Mouse (Mus musculus): ENCODE measurements around the gene Dusp6.
"Not testable (repeated sequence)": the region's sequence is repeated elsewhere in the genome, so short reads cannot be mapped to it uniquely, and the experiment has no call there.

Dusp6 gene

DNA sequence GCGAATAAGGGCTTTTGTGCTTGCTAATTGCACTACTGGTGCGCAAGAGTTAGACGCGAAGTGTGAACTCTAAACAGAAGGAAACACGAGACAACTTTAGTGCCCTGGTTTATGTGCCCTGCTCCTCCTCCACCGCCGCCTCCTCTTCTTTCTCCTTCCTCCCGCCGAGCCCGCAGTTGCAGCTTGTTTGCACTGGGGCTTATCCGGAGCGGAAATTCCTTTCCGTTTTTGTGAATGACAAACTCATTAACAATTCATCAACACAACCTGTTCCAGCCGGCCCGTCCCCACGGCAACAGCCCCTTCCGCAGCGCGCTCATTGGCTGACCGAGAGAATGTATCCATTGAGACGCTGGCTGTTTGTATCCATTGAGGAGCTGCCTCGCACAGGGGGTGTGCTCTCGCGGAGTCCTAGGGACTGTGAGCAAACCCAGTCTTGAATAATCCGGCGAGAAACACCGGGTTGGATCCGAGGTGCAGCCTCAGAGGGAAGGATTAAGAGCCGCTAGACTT is at the start of gene Dusp6:
Dusp6 (plus strand) TSS at position 365 of the 513 bp plus-strand sequence.
- peak; percentile 88 to 89 for DNase-seq (ENCODE audit: low spot score in 2 of 2)

DNA sequence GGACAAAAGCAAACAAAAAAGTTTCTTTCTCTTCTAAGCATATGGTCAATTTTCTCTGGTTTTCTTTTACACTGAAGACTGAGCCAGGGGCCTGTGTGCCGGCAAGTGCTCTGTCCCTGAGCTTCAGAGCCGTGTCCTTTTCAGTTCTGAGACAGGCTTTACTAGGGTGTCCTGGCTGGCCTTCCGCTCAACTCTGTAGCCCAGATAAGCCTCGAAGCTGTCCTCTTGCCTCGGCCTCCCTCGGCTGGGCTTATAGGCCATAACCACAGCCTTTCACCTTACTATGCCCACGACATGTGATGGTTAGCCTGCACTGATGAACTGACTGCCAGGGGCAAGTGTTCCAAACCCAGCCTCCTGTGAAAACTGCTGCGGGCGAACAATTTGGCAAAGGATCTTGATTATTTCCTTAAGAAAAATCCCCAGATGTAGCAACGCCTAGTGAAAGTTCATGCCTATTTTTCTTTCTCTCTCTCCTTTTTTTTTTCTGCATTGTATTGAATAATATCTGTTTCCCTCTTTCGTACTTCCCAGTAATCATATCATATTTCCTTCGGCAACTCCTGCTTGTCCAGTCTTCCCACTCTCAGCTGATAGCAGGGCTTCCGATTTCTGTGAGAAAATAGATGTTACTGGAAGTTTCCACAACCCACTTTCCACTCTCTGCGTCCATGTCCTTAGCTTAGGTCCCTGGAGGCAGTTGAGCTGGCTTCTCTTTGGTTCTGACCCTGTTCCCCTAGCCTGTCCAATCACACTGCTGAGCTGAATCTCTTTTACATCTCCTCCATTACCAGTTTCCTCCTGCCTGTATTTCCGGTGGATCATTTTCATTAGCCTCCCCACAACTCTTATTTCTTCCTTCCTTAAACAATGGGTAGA is 48.4 kb upstream of the Dusp6 start:
- no peak for DNase-seq (ENCODE audit: low spot score in 2 of 2)

DNA sequence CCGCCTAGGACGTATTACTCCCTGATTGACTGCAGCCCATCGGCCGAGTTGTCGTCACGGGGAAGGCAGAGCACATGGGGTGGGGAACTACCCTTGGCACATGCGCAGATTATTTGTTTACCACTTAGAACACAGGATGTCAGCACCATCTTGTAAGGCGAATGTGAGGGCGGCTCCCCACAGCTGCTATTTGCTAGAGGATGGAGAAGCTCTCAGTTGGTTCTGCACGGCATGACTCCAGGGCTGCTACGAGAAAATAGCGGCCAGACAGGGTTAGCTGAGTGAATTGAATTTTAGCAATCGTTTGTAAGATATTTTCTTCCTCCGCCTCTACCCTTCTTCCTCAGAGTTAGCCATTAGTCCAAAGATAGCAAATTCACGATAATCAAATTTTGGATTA is 46.5 kb upstream of the Dusp6 start:
- not testable (repeated sequence) for DNase-seq (ENCODE audit: low spot score in 2 of 2)

DNA sequence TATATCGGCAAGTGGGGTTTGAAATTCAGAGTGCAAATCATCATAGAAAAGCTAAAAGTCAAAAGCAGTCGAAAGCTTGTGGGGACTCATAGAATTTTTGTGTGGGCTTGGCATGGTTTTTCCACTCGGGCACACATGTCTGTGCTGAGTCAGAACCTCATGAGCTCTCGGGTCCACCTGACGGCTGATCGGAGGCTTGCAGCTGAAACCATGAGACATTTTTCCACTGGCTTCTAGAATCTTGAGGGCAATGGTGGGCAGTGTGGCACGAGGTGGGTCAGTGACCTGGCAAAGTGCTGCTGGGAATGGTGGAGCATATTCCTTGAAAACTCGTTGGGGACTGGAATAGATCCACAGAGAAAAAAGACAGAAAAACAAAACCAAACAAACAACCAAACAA is 41.5 kb upstream of the Dusp6 start:
- no peak for DNase-seq (ENCODE audit: low spot score in 2 of 2)

DNA sequence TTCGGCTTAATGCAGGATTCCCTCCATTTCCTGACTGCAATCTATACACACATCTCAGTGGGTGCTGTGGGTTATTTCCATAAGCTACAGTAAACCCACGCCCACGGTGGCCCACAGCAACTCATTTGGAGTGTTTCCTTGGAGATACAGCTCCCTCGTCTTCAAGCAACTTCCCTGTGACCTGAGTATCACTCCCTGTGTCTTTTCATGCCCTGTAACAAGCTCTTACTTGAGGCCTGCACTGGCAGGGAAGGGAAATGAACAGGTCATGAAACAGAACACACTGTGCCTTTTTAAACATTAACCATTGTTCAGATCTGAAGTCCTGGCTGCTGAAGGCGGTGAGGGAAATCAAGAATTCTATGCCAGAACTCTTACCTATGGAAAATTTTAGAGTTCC is 40.3 kb upstream of the Dusp6 start:
- no peak for DNase-seq (ENCODE audit: low spot score in 2 of 2)

DNA sequence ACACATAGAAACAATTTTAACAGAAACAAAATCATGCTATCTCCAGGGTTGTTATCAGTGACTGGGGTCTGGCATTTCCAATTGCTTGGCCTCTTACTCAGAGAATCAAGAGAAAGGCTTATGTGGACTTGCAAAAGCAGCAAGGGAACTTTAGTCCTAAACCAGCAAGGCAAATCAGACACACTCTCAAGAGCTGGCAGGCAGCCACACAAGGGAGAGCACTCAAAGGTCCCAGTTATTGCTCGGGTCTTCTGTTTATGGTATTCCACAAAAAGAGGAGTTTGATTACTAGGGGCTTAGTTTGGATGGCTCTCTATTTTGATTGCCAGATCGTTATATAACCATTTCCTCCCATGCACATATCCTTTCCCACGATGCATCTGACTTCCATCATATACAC is 38.8 kb upstream of the Dusp6 start:
- no peak for DNase-seq (ENCODE audit: low spot score in 2 of 2)

DNA sequence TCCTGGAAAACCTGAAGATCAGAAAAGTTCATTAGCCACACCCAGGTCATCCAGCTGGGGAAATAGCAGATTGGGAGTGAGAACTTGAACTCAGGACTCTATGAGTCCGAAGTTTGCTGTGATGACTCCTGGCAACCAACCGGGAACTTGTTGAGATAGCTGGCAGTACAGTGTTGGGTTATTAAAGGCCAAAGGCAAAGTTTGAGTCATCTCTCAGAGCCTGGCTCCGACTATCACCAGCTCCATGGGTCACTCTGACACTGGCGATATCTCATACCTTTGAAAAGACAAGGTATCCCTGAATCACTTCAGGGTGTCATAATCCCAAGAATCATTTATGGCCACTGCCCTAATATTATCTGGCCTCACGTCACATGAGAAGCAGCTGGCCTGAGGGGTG is 36.2 kb upstream of the Dusp6 start:
- no peak for DNase-seq (ENCODE audit: low spot score in 2 of 2)

DNA sequence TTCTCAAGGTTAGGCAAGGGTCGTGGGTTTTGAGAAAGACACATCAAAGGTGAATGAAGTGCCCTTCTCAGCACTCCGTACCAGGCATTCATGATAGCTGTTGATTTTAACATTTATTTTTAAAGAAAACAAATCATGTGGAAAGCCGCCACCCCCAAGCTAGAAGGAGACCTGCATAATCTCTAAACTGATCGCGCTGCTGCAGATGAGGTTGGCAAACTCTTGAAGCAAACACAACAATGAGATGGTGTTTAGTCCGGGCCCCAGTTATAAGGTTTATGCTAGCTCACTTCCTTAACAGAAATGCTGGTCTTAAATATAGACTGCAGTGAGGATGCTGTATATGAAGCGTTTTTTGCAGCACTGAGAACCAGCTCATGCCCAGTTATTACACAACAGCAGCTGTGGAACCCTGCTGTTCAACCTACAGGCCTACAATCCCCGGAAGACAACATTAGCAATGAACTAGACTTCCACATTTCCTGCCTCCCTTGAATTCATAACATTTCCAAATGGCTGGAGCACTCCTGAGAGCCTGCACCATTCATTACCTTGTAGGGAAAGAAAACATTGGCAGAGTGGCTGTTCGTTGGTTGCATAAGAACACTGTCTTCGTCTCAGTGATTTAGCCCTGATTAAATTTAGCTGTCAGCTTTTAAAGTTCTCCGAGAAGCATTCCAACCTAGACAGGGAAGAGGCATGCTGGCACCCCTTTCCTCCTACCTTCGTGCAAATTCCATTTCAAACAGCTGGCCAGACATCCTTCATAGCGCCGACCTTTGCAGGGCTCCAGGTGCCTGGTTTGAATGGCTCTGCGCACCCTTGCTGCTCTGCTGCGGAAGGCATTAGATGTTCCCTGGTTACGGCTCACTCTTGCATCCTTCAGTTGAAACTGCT is 34.8 kb upstream of the Dusp6 start:
- no peak for DNase-seq (ENCODE audit: low spot score in 2 of 2)

DNA sequence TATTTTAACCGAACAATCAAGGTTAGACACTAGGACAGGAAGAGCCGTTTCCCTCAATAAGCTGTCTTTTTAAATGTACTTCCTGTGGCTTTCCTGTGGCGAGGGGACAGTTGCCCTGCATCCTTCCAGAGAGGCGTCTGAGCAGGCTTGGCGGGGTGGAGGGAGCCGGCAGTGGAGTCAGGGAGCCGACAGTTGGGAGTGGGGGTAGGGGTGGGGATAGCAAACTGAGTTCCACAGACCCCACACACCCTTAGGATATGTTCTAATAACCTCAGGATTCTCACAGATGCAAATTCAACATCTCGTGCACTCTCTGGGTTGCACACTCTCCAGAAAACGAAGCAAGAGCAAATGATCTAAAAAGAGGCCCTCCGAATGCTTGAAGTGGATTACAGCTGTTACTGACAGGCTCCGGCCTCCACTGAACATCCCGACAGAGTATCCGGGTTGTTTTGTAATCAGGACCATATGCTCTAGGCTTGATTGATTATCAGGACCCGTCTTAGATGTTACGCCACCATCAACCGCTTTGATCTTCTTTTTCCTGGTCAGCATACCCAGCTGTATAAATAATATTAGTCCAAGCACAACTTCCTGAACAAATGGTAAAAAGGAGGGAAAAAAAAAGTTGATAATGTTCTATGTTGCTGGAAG is 33.9 kb upstream of the Dusp6 start:
- no peak for DNase-seq (ENCODE audit: low spot score in 2 of 2)

DNA sequence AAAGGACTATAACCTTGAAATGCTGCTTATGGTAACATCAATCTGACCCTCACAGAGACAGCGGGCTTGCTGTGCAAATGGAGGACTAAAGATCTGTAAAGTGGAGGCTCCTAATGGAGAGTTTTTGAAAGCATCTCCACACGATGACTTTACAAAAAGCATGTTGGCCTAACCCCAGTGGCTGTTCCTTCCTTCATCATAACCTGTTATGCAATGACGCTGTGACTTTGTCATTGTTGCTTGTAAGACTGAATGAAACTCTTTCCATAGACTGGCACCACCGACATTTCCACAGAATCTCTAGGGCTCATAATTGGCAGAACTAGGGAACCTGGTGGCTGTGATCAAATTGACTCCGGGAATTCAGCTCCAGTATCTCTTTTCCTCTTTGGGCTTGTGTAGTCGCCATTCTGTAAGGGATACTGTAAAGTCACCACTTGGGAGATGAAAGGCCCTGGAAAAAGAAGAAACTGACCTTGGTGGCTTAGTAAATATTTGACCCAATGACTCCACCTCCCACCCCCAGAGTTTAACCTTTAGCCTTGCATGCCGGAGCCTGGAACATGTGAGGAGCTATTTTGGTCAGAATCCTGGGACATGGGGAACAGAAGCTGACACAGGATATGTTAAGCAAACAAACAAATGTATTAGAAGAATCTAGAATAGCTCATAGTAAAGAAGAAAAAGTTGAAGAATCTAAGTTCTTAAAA is 30.4 kb upstream of the Dusp6 start:
- no peak for DNase-seq (ENCODE audit: low spot score in 2 of 2)

DNA sequence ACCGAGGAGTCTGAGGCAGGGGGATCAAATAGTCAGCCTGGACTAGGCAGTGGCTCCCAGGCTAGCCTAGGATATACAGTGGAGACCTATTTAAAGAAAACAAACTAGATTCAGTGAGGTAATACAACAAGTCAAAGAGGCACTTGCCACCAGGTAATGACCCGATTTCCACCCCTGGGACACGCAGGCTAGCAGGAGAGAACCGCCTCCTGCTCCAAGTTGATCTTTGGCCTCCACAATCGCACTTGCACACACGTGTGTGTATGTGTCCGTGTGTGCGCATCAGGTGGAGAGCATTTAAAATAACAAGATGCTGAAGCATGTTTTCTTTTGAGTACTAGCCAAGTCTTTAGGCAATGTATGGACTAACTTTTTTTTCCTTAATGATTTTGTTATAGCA is 28.7 kb upstream of the Dusp6 start:
- no peak for DNase-seq (ENCODE audit: low spot score in 2 of 2)

DNA sequence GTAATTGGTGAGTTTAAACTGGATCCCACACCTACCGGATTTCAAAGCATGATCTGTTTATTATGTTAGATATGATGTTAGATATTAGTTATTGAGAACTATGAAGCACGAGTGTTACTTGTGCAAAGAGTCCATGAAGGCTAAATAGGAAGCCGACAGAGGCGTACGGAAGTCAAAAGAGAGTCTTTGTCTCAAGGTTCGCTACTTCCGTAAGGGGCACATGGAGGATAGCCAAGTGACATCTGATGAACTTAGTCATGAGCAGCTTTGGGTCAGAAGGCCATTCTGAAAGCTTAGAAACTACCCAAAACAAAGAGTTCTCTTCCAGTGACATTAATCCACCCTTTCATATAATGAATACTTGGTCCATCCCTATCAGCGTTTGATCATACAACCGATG is 27.9 kb upstream of the Dusp6 start:
- DNase-seq (ENCODE audit: low spot score in 2 of 2), result no peak

DNA sequence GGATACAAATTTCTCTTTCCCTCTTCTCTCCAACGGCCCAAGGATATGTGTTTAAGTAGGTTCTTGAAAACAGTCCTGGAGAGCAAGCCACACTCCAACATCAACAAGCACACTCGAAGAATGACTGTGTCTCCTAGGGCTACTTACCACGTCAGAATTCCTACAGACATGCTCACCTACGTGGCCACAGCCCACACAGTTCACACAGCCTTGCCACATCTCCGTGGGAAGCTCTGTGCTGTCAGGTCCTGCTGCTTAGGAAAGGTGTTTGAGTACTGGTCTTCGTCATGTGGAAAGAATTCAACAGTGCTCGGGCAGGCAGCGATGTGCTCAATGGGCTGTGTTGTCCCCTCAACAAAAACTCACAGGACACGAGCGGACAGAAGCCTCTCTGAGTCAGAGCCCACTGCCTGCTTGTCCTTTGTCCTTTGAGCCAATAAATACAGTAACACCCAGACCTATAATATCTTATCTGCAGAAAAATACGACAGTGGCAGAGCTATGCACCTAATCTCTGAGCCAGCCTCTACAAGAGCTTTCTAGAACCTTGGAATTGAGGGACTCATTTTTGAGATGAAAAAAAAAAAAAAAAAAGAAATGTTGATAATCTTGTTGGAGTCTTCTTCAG is 25.7 kb upstream of the Dusp6 start:
- DNase-seq (ENCODE audit: low spot score in 2 of 2), result no peak

DNA sequence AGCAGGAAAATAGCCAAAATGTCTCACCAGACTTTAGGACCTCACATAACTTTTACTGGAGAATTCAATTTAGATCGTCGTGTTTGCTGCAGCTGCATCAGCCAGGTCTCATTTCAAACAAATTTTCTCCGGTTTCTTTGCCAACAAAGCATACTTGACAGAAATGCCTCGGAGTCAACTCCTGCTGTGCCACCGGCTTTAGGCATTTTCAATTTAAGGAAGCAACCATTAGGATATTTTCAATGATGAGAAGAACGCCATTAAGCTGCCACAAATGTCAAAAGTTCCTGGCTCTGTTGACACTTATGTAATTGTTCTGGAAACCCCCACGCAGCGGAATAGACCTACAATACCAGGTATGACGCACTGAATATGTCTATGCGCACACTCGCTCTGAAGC is 24.5 kb upstream of the Dusp6 start:
- DNase-seq (ENCODE audit: low spot score in 2 of 2), result no peak

DNA sequence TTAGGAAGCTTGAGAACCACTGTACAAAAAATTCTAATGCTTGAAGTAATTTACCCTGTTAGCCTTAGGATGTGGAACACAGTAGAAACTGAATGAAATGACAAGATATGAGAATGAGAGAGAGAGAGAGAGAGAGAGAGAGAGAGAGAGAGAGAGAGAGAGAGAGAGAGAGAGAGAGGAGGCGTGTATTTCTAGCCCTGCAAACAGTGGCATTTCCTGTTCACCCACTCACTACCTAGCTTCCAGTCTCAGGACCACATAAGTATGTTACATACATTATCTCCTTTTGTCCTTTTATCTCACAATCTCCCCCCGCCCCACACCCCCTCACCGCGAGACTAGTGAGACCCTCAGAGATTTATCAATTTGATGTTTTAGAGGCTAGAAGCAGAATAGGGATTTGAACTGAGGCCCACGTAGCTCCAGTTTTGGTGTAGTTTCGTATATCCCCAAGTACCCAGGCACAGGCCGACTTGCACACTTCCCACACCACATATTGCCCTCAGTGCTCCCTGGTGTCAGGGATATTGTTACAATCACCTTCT is 21.7 kb upstream of the Dusp6 start:
- no peak for DNase-seq (ENCODE audit: low spot score in 2 of 2)

DNA sequence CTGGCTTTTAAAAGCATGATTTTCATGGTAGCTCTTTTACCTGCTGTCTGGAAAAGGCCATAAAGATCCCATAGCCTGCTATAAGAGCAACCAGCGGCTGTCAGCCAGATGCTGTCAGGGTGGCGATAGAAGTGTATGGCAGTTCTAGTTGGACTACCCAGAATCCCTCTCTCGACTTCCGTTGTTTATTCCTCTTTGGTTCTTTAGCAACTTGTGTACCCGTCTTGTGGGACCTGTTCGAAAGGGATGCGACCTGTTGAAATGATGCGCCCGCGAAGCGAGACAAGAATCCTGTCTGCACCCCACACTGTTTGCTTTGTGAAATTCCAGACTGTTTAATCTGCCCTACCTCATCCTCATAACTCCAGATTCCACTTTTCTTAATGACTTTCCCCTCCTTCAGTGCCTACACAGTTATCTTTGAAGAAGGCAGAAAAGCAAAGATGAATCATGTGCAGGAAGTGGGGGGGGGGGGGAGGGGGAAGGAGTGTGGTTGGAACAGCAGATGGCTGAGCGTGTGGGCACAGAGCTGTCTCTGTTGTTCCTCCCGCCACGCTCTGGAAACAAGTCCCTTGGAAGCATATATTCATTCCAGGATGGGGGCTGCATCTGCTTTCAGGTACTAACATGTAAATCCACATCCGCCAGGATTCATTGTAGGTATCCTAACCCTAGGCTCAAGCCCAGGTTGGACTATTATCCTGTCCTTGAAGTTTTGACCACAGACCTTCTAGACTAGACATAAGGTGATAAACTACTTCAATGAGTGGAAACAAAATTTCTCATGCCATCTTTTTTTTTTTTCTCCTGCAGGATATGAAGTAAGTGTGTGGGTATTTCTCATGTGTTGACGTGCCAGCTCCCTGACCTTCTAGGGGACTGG is 21.0 kb upstream of the Dusp6 start:
- no peak for DNase-seq (ENCODE audit: low spot score in 2 of 2)

DNA sequence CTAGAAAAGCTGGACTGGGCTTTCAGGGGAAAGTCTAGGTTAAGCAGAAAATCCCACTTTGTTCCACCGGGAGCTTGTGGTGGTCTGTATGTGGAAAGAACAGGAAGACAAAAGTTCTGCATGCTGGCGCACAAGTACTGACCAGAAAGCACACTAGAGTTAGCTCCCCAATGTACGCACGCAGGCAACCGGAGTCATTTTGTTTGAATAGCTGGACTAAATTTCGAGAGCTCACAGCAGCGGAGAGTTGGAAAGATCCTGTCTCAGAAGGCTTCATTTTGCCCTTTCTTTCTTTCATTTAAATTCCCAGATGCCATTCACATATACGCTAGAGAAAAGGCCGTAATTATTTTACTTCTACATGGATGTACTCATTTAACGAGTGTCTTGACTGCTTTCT is 20.3 kb upstream of the Dusp6 start:
- DNase-seq (ENCODE audit: low spot score in 2 of 2), result no peak

DNA sequence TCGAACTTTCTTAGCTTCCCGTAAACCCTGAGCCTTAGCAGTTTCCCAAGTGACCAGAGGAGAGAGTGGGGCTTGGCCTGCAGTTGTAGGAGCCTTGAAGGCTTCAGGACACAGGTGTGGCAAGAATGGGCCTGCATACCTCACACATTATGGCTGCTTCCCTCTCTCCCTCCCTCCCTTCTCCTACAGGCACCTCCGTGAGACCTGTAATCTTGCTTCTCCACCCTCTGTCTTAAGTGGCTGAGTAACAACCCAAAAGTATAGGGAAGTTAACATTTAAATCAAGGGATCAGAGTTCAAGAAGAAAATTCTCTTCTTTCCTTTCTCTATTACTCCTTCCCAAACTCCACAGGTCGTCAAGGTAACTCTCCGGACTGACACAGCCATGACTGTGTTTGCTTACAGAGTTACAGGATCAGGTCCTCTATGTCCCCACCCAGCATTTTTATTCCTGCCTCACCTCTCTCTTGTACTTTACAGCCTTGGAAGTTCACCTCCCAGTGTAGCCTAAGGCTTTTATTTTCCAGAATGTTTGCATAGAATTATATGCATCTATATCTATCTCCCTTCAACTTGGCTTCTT is 19.0 kb upstream of the Dusp6 start:
- no peak for DNase-seq (ENCODE audit: low spot score in 2 of 2)

DNA sequence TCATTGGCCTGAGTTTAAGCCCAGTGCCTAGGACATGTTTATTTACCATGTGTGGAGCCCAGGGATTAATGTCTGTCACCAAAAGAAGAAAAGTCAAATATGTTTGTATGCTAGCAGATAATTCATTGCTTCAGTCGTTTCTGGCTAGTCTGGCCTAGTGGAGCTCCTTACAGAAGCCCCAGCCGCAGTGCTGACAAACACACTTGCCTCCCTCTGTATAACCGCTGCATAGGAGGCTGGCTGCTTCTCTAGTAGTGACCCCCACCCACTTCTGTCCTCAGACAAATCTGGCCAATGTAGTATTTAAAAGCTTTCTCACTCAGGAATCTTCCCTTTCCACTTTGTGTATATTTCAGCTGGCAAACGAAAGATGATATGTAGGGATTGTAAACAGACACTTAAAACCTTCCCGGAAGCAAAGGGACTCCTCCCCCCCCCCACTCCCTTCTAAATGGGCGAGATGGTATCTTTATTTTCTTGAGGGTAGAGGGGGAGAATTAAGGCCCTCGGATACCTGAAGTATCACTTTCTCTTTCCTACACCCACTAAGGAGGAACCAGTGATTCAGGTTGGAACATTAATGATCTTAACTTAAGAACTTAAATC is 18.3 kb upstream of the Dusp6 start:
- no peak for DNase-seq (ENCODE audit: low spot score in 2 of 2)

Data from cerebellum, postnatal 4 days (tissue).